Mouse (Mus musculus) MEL (cell line): ENCODE results near the gene Whrn. TPM values are rescaled to one million over a fixed set of nuclear protein-coding genes. Genes with fewer than 3 reads are reported as not detected.
A peak's percentile ranks its signal among the peaks of the same experiment; 100 is the strongest.

Experiments
- DNase-seq: peaks from one replicate; pipeline ENCODE4 v3.0.0; 2011; ENCODE audit warnings: low read depth, low spot score
- H3K27ac ChIP-seq: 2 replicates; pipeline ENCODE4 v1.5.1; 2012; ENCODE audit warnings: low read depth, mild to moderate bottlenecking, control low read depth, low read length, moderate library complexity; ENCODE audit not compliant: control insufficient read depth
- H3K27me3 ChIP-seq, 2 experiments: fragments of 150-350 bp in 1 of 2; sonication (generic) in 1 of 2; 2 replicates each; pipeline ENCODE4 v1.6.1; 2012; ENCODE audit warnings: low read length in 2 of 2, mild to moderate bottlenecking in 2 of 2, improper control_type of control experiment in 1 of 2, moderate library complexity in 1 of 2; ENCODE audit not compliant: insufficient read depth in 2 of 2, control insufficient read depth in 1 of 2
- H3K36me3 ChIP-seq, 2 experiments: 2 replicates each; pipeline ENCODE4 v1.6.1; 2012 to 2014; ENCODE audit warnings: low read length in 2 of 2, improper control_type of control experiment in 1 of 2, inconsistent platforms in 1 of 2, mild to moderate bottlenecking in 1 of 2; ENCODE audit not compliant: insufficient read depth in 2 of 2, control insufficient read depth in 1 of 2
- H3K4me1 ChIP-seq, 2 experiments: fragments of 150-350 bp in 1 of 2; sonication (generic) in 1 of 2; 2 replicates each; pipeline ENCODE4 v1.6.1; 2012; ENCODE audit warnings: low read length in 2 of 2, improper control_type of control experiment in 1 of 2, mild to moderate bottlenecking in 1 of 2; ENCODE audit not compliant: insufficient read depth in 2 of 2, control insufficient read depth in 1 of 2
- H3K4me3 ChIP-seq, 2 experiments: fragments of 150-350 bp in 1 of 2; sonication (generic) in 1 of 2; 2 replicates each; pipeline ENCODE4 v1.5.1; 2012; ENCODE audit warnings: low read depth in 2 of 2, low read length in 2 of 2, mild to moderate bottlenecking in 2 of 2, moderate library complexity in 2 of 2, control low read depth in 1 of 2, improper control_type of control experiment in 1 of 2; ENCODE audit not compliant: control insufficient read depth in 1 of 2, insufficient read depth in 1 of 2
- H3K79me2 ChIP-seq: 2 replicates; pipeline ENCODE4 v1.6.1; 2012; ENCODE audit warnings: mild to moderate bottlenecking, low read length, moderate library complexity; ENCODE audit not compliant: control insufficient read depth, poor library complexity, insufficient read depth
- H3K9ac ChIP-seq: 2 replicates; pipeline ENCODE4 v1.6.1; 2012; ENCODE audit warnings: low read depth, mild to moderate bottlenecking, control low read depth, low read length, moderate library complexity; ENCODE audit not compliant: control insufficient read depth, poor library complexity, severe bottlenecking
- H3K9me3 ChIP-seq: fragments of 150-350 bp; sonication (generic); replicated peaks from 2 replicates; pipeline ENCODE4 v1.6.1; 2012; ENCODE audit warnings: mild to moderate bottlenecking, low read length, improper control_type of control experiment, moderate library complexity; ENCODE audit not compliant: insufficient read depth
- CHD2 ChIP-seq: IDR thresholded peaks from 2 replicates; pipeline ENCODE4 v1.6.1; 2011; ENCODE audit warnings: low read length, improper control_type of control experiment
- CTCF ChIP-seq, 3 experiments: IDR thresholded peaks in 2 of 3; conservative IDR thresholded peaks in 1 of 3; 2 replicates each; pipeline ENCODE4 v1.5.1; 2011 to 2012; ENCODE audit warnings: low read length in 3 of 3, low read depth in 2 of 3, mild to moderate bottlenecking in 2 of 3, improper control_type of control experiment in 1 of 3, inconsistent platforms in 1 of 3, mixed read lengths in 1 of 3, moderate library complexity in 1 of 3; ENCODE audit not compliant: control insufficient read depth in 1 of 3, insufficient read depth in 1 of 3, poor library complexity in 1 of 3, severe bottlenecking in 1 of 3
- E2F4 ChIP-seq: IDR thresholded peaks from 2 replicates; pipeline ENCODE4 v1.6.1; 2011; ENCODE audit warnings: low read depth, low read length, improper control_type of control experiment, borderline replicate concordance
- ELF1 ChIP-seq: IDR thresholded peaks from 2 replicates; pipeline ENCODE4 v1.6.1; 2014; ENCODE audit warnings: low read depth, mild to moderate bottlenecking, inconsistent platforms, low read length, improper control_type of control experiment, moderate library complexity
- EP300 ChIP-seq, 2 experiments: IDR thresholded peaks; 2 replicates each; pipeline ENCODE4 v1.6.1; 2011; ENCODE audit warnings: improper control_type of control experiment in 2 of 2, low read length in 2 of 2, low read depth in 1 of 2, mild to moderate bottlenecking in 1 of 2
- GABPA ChIP-seq: IDR thresholded peaks from 2 replicates; pipeline ENCODE4 v1.6.1; 2012; ENCODE audit warnings: low read depth, mild to moderate bottlenecking, inconsistent platforms, low read length, improper control_type of control experiment, moderate library complexity
- GATA1 ChIP-seq: IDR thresholded peaks from 2 replicates; pipeline ENCODE4 v1.6.1; 2011; ENCODE audit warnings: low read depth, low read length, improper control_type of control experiment
- HCFC1 ChIP-seq: IDR thresholded peaks from 2 replicates; pipeline ENCODE4 v1.6.1; 2012; ENCODE audit warnings: low read depth, mild to moderate bottlenecking, inconsistent platforms, low read length, improper control_type of control experiment, moderate library complexity
- KAT2A ChIP-seq: conservative IDR thresholded peaks from 2 replicates; pipeline ENCODE4 v1.6.1; 2012; ENCODE audit warnings: low read depth, low read length, improper control_type of control experiment, inconsistent platforms
- MAFK ChIP-seq: IDR thresholded peaks from 2 replicates; pipeline ENCODE4 v1.6.1; 2011; ENCODE audit warnings: low read depth, mild to moderate bottlenecking, low read length, improper control_type of control experiment, borderline replicate concordance
- MAX ChIP-seq: IDR thresholded peaks from 2 replicates; pipeline ENCODE4 v1.6.1; 2011; ENCODE audit warnings: low read length, improper control_type of control experiment
- MEF2A ChIP-seq: IDR thresholded peaks from 2 replicates; pipeline ENCODE4 v1.6.1; 2014; ENCODE audit warnings: low read depth, mild to moderate bottlenecking, inconsistent platforms, low read length, improper control_type of control experiment; ENCODE audit not compliant: poor library complexity, insufficient replicate concordance, severe bottlenecking; ENCODE audit errors: extremely low read depth
- MYB ChIP-seq: IDR thresholded peaks from 2 replicates; pipeline ENCODE4 v1.6.1; 2011; ENCODE audit warnings: mild to moderate bottlenecking, low read depth, low read length, improper control_type of control experiment
- MYC ChIP-seq: IDR thresholded peaks from 2 replicates; pipeline ENCODE4 v1.6.1; 2011; ENCODE audit warnings: low read depth, mild to moderate bottlenecking, low read length, improper control_type of control experiment, moderate library complexity
- NRF1 ChIP-seq: IDR thresholded peaks from 2 replicates; pipeline ENCODE4 v1.6.1; 2014; ENCODE audit warnings: low read depth, mild to moderate bottlenecking, inconsistent platforms, low read length, improper control_type of control experiment, moderate library complexity; ENCODE audit not compliant: poor library complexity, insufficient read depth, severe bottlenecking
- POLR2AphosphoS2 ChIP-seq: IDR thresholded peaks from 2 replicates; pipeline ENCODE4 v1.6.1; 2011; ENCODE audit warnings: low read length, improper control_type of control experiment
- RCOR1 ChIP-seq: IDR thresholded peaks from 2 replicates; pipeline ENCODE4 v1.6.1; 2012; ENCODE audit warnings: low read depth, mild to moderate bottlenecking, inconsistent platforms, low read length, improper control_type of control experiment
- SIN3A ChIP-seq: IDR thresholded peaks from 2 replicates; pipeline ENCODE4 v1.6.1; 2012; ENCODE audit warnings: low read length, improper control_type of control experiment, inconsistent platforms
- TCF12 ChIP-seq: IDR thresholded peaks from 2 replicates; pipeline ENCODE4 v1.6.1; 2014; ENCODE audit warnings: low read depth, mild to moderate bottlenecking, inconsistent platforms, low read length, improper control_type of control experiment, moderate library complexity
- UBTF ChIP-seq: IDR thresholded peaks from 2 replicates; pipeline ENCODE4 v1.6.1; 2012; ENCODE audit warnings: low read depth, mild to moderate bottlenecking, inconsistent platforms, low read length, improper control_type of control experiment, moderate library complexity, borderline replicate concordance; ENCODE audit not compliant: insufficient read depth
- USF1 ChIP-seq: IDR thresholded peaks from 2 replicates; pipeline ENCODE4 v1.6.1; 2014; ENCODE audit warnings: low read depth, mild to moderate bottlenecking, inconsistent platforms, low read length, improper control_type of control experiment, moderate library complexity
- USF2 ChIP-seq, 2 experiments: IDR thresholded peaks; 2 replicates each; pipeline ENCODE4 v1.6.1; 2011 to 2012; ENCODE audit warnings: improper control_type of control experiment in 2 of 2, low read length in 2 of 2, borderline replicate concordance in 1 of 2, inconsistent platforms in 1 of 2, low read depth in 1 of 2, mild to moderate bottlenecking in 1 of 2; ENCODE audit not compliant: insufficient read depth in 1 of 2
- ZMIZ1 ChIP-seq: IDR thresholded peaks from 2 replicates; pipeline ENCODE4 v1.6.1; 2012; ENCODE audit warnings: low read depth, mild to moderate bottlenecking, inconsistent platforms, low read length, improper control_type of control experiment, moderate library complexity
- polyA plus RNA-seq, 2 experiments: library from polyadenylated mRNA; stranded (reverse) in 1 of 2; unstranded in 1 of 2; fragments of >175 nt in 1 of 2; fragments of >200 nt in 1 of 2; gene quantifications; 2 replicates each; pipeline versions ENCODE4 v1.2.1 to v1.2.4; 2012; ENCODE audit warnings: low replicate concordance in 2 of 2, low read depth in 1 of 2; ENCODE audit not compliant: insufficient read length in 2 of 2, insufficient read depth in 1 of 2, missing spikeins in 1 of 2
- total RNA-seq: library from RNA; depleted of rRNA; stranded (reverse); fragments of 300-350 nt; gene quantifications from 2 replicates; pipeline ENCODE4 v1.2.3, GENCODE M21; 2012

Whrn gene
- total and polyA plus RNA-seq, 3 experiments: not detected

- Histone ChIP-seq H3K4me1 (peaks cover 12 to 23% of the 10 kb centered on the region in 2 experiments), H3K9ac (no peak overlapping the region), H3K79me2 (no peaks in the 10 kb centered on the region), H3K27me3 (no peaks in the 10 kb centered on the region), H3K36me3 (peaks cover 0 to 22% of the 10 kb centered on the region in 2 experiments; a peak in 3 of 4 replicates), H3K9me3 (no peaks in the 10 kb centered on the region), H3K4me3 (no peak overlapping the region), H3K27ac (no peak overlapping the region)
- no peak for DNase-seq
- TF ChIP-seq MAFK (no peak), MYB (no peak), ZMIZ1 (no peak), MYC (no peak), EP300 (IDR thresholded peaks at IDR 0.05; ENCODE audit: low read depth in 1 of 2, low read length in 2 of 2) (no peak)
These were observed 106.5 kb downstream of the Whrn start for GRCm38 (mm10) chr4:63389121-63389886.

GRCm38 (mm10) chr4:63388029-63388428 is 107.8 kb downstream of the Whrn start:
- Histone ChIP-seq H3K27me3 (no peaks in the 10 kb centered on the region), H3K9me3 (no peaks in the 10 kb centered on the region), H3K9ac (no peak overlapping the region), H3K27ac (no peak overlapping the region), H3K36me3 (peaks cover 0 to 35% of the 10 kb centered on the region in 2 experiments; a peak in 3 of 4 replicates), H3K4me1 (peaks cover 21 to 36% of the 10 kb centered on the region in 2 experiments), H3K4me3 (no peak overlapping the region), H3K79me2 (no peaks in the 10 kb centered on the region)
- DNase-seq: no peak
- no peak for TF ChIP-seq GABPA
- no peak for TF ChIP-seq USF2 (IDR thresholded peaks at IDR 0.05; ENCODE audit: borderline replicate concordance in 1 of 2, insufficient read depth in 1 of 2, low read depth in 1 of 2, low read length in 2 of 2)
- TF ChIP-seq NRF1: no peak
- no peak for TF ChIP-seq UBTF
- no peak for TF ChIP-seq CTCF (IDR thresholded peaks at IDR 0.05 in 2 of 3, conservative IDR thresholded peaks at IDR 0.05 in 1 of 3; ENCODE audit: control insufficient read depth in 1 of 3, insufficient read depth in 1 of 3, low read depth in 2 of 3, low read length in 3 of 3, poor library complexity in 1 of 3, severe bottlenecking in 1 of 3)

GRCm38 (mm10) chr4:63385784-63386183 is 110.0 kb downstream of the Whrn start:
- peak; percentile 94 for DNase-seq
- H3K4me1 ChIP-seq: peaks cover 27 to 37% of the 10 kb centered on the region in 2 experiments
- H3K27me3 ChIP-seq: no peaks in the 10 kb centered on the region
- H3K4me3 ChIP-seq: peak overlapping the region; percentile 8 to 16; a peak in 1 of 4 replicates
- H3K79me2 ChIP-seq: no peaks in the 10 kb centered on the region
- H3K36me3 ChIP-seq: peaks cover 0 to 39% of the 10 kb centered on the region in 2 experiments
- H3K27ac ChIP-seq: peak overlapping the region; percentile 90
- H3K9ac ChIP-seq: peak overlapping the region; percentile 42
- H3K9me3 ChIP-seq: no peaks in the 10 kb centered on the region
- TF ChIP-seq GATA1 (no peak; the same call in 1 of the 2 replicates), CTCF (IDR thresholded peaks at IDR 0.05 in 2 of 3, conservative IDR thresholded peaks at IDR 0.05 in 1 of 3; ENCODE audit: control insufficient read depth in 1 of 3, insufficient read depth in 1 of 3, low read depth in 2 of 3, low read length in 3 of 3, poor library complexity in 1 of 3, severe bottlenecking in 1 of 3) (no peak), RCOR1 (no peak), CHD2 (no peak), USF2 (IDR thresholded peaks at IDR 0.05; ENCODE audit: borderline replicate concordance in 1 of 2, insufficient read depth in 1 of 2, low read depth in 1 of 2, low read length in 2 of 2) (no peak), E2F4 (no peak), MYC (no peak), KAT2A (no peak), ELF1 (0 out of 2 replicates have a peak, but pooled peaks have one; percentile 38), MEF2A (no peak), MAX (no peak), USF1 (no peak), POLR2AphosphoS2 (no peak), SIN3A (no peak), MYB (no peak), HCFC1 (no peak), NRF1 (no peak), TCF12 (peak; percentile 31; the same call in 1 of the 2 replicates)
